Mouse (Mus musculus) layer of hippocampus, postnatal 36 days (tissue): ENCODE results near the gene Gm21988. TPM values are rescaled to one million over a fixed set of nuclear protein-coding genes. Genes with fewer than 3 reads are reported as not detected.

Experiments used
- DNase-seq, 2 experiments: peaks; one replicate each; pipeline ENCODE4 v3.0.0; 2022
- total RNA-seq, 2 experiments: library from RNA; stranded (reverse); gene quantifications; 2 replicates each; pipeline ENCODE4 v1.2.3; 2021

Gene Gm21988
- total RNA-seq = 1 to 10 TPM; 3.9 to 5.1 TPM

DNA sequence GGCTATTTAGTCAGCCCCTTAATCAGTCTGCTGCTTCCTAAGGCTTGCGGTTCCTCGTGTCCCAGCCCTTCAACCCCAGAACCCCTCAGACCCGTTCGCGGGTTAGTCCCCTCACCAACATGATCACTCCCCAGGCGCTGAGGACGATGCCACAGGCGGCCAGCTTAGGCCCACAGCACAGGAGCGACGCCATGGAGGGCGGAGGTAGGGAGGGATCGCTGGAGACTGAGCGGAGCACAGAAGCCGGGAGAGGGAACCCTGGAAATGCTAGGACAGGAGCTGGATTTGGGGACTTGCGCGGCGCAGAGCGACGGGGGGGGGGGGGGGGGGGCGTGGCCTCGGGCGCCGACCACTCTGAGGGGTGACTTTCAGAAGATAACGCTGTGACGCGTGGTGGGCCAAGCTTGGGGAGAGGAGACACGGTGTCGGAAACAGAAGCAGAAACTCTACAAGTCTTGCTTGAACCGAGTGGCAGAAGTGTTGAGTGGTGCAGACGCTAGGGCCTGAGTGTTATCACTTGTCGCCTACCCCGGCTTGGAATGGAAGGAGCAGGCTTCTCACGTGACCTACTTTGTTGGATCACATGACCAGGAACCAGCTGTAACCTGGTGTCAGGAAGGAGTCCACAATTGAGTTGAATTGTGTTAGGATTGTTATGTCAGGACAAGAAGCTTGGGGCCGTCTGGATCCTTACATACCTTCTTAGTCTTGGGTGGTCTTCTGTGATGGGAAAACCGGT, at the start of gene Gm21988, which contains the start of gene Rnasek:
Gene Gm21988, minus strand, starts transcription at position 290 of the 739 bp plus-strand sequence.
Gene Rnasek, minus strand, starts transcription at position 302 of the 739 bp plus-strand sequence.
- peak; percentile 83 for DNase-seq

DNA sequence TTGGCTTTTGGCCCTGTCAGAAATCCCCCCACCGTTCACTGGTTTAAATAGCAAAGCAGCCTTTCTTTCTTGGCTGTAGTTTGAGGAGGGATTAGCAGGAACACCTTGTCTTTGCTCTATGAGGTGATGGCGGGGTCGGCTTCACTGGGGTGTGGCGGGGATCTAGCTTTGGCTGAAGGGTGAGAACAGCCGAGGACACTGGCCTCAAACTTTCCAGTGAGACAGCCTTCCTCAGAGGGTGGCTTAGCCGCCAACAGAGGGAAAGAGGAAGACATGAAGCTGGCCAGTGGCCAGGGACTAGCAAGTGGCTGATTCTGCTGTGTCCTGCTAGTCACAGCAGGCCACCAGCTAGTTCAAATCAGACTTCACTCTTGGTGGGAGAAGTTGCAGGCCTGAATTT, 49.6 kb upstream of the Gm21988 start:
- peak; percentile 5 to 8 for DNase-seq

DNA sequence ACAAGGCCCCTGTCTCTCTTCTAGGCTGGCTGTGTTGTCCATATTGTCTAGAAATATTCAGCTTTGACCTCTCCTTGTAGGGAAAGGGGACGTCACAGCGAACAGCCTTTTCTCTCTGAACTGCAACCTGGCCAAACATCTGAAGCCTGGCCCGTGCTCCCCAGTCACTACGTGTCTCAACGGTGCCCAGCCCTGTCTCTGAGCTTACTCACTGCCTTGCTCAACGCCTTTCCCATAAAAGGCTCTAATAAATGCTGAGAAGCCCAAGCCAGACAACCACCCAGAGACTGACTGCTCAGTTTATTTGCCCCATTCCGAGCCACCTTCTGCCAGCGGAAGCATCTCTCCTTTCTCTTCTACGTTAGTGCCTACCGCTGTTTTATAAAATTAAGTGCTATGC, 48.5 kb upstream of the Gm21988 start:
- no peak for DNase-seq

DNA sequence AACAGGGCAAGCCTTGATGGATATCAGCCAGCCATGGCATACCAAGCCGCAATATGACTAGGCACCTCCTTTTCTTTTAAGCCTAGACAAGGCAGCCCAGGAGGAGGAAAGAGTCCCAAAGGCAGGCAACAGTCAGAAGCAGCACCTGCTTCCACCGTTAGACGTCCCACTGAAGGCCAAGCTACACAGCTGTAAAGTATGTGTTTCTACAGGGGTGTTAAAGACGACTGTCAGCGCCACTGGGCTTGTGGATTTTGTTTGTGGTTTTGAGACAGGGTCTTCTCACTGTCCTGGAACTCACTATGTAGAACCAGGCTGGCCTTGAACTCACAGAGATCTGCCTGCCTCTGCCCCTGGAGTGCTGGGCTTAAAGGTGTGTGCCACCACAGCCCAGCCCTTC, 46.1 kb upstream of the Gm21988 start:
- DNase-seq = no peak

DNA sequence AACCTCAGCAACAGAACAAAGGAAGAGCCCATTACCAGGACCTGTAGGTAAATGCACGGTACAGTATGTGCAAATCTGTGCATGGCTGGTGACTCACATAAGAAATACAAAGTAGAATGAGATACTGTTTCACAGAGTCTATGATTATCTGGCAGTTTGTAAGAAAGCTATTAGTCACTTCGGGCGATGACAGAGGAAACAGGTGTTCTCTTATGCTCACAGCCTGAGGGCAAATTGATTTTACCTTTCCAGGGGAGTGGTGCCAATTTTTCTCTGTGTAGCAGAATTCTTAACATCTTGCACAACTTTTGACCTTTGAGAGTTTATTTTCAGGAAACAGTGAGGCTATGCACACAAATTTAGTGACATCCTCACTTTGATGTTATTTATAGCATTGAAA, 45.1 kb upstream of the Gm21988 start:
- no peak for DNase-seq

DNA sequence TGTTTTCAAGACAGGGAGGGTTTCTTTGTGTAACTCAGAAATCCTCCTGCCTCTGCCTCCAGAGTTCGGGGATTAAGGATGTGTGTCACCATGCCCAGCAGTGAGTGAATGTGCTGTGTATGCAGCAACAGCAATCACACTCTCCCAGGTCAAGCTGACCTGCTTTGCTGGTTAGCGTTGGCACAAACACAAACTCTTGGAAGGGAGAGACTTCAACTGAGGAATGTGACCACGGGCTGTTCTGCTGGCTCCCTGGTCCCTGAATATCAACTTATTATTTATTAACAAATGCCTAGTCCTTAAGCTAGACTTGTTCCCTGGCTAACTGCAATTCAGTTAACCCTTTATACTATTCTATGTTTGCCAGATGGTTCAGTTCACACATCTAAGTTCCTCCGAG, 44.0 kb upstream of the Gm21988 start:
- DNase-seq = no peak

DNA sequence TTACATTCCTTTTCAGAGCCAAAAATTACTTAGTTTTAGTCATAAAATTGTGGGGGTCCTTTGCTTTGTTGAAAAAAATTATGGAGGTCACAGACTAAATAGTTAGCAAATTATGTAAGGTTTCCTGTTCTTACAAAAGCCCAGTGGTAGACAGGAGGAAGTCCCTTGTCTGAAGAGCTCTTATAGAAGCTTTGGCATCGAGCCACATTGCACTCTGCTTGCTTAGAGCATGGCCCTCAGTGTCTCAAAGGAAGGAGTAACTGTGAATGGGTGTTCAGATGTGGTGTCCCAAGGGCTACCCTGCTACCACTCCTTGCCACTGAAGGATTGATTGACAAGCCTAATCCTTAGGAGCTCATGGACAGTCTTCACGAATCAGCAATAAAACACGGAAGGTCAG, 40.8 kb upstream of the Gm21988 start:
- DNase-seq = no peak

DNA sequence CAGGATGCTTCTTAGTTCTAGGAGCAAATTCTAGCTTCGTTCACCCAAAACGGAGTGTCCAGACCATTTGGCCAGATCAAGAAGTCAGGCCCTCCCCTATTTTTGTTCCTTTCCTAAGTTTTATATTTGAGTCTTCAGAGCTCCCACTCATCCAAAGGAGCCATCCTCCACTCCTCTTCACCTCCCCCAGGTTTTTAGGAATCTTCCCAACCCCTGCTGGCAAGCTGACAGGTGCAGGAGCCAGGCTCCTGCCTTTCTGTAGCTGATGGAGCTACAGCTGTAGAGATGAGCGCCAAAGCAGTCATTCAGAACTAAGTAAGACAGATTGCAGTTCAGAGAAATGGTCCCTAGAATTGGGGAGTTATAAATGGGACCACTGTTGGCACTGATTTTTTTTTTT, 39.3 kb upstream of the Gm21988 start:
- no peak for DNase-seq

DNA sequence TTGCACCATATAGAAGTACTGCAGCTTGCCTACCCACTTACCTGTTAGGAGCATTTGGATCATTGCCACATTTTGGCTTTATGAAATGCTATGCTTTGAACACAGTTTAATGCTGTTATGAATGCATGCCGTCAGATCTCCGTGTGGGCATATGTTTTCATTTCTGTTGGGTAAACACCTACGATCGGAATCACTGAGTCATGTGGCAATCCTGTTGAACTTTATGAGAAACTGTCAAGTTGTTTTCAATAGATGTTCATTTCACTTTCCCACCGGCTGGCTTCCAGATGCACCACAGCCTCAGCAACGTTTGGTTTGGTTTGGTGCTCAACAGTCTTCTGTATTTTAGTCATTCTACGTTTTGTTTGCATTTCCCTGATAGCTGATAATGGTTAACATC, 32.0 kb upstream of the Gm21988 start:
- no peak for DNase-seq

DNA sequence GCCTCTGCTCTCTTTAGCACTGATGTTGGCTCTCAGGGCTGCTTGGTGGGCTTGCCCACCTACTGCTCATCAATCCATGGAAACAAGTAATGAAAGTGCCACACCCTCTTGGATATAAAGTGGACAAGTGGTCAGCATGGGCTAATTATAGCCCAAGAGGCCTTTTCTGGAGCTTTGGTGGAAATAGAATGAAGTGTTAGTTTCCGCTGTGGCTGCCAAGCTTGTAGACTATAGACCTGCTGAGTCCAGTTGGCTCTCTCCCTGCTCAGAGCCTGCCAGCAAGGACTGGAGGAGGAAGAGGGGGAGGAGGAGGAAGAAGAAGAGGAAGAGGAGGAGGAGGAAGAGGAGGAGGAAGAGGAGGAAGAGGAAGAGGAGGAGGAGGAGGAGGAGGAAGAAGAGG, 26.8 kb upstream of the Gm21988 start:
- DNase-seq = no peak

DNA sequence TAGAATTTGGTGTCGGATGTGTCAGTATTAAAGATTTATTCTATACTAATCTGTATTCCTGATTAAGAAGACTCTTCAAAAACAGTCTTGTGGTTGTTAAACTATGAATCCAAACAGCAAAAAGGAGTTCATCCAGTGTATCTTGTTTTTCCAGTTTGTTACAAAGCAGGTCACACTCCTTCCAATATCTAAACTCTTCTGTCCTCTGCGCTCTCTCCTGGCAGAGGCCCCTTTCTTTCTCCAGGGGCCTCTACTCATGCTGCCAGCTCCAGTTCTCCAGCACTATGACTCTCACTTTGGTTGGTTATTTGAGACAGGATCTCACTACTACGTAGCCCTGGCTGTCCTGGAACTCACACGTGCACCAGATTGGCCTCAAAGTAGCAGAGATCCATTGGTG, 26.2 kb upstream of the Gm21988 start:
- DNase-seq = no peak

DNA sequence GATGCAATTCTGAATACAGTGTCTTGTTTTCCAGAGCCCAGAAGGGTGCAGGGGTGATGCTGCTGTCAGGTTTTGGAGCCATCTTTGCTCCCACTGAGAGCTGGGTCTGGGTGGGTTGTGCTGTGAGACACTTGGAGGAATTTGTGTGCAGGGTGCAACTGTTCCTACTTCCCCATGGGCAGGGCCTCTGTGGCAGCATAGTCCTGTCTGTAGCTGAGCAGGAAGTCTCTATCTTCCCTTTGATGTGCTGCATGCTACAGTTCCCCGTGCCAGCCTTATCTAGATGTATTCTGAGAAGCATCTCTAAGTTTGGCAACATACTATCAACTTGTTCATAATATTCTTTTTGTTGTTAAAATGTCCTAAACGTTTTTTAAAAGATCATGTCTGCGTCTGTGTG, 25.6 kb upstream of the Gm21988 start:
- no peak for DNase-seq

DNA sequence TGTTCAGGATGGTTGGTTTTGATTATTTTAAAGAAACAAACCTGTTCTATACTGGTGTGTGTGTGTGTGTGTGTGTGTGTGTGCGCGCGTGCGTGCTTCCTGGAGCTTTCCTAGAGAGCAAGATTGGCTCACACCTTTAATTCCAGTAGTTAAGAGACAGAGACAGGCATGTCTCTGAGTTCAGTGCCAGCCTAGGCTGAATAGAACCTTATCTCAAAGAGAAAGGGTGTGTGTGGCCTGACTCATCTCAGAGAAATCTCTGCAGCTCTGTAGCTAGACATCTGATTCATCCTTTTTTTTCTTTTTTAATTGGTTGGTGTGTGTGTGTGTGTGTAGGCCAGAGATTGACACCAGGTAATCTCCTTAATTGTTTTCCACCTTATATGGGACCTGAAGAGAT, 19.4 kb upstream of the Gm21988 start:
- DNase-seq = no peak

DNA sequence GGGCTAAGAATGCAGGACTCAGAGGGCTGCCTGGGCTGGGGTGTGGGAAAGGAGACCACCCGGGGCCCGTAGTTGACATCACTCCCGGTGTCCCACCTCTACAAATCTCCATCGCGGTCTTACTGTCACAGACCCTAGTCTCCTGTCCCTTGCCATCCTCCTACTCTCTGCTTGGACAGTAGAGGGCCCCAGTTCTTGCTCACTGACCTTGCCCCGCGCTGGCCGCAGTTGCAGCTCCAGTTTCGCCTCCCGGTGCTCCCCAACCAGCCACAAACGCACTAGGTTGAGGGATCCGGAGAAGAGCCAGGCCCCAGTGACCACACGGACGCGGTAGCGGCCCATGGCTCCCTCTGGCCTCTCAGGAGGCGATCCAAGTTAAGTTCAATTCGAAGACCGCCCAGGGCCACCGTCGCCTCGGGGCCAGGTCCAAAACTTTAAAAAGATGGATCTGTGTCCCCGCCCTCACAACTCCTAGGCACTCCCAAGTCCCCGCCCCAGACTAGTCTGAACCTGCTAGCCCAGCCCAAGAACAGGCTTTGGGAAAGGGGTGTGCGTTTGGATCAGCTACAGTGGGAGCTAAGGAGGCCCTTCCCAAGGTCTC, 15.4 kb upstream of the Gm21988 start, which contains the start of gene Alox12:
Gene Alox12, minus strand, starts transcription at position 423 of the 601 bp plus-strand sequence.
- no peak for DNase-seq

DNA sequence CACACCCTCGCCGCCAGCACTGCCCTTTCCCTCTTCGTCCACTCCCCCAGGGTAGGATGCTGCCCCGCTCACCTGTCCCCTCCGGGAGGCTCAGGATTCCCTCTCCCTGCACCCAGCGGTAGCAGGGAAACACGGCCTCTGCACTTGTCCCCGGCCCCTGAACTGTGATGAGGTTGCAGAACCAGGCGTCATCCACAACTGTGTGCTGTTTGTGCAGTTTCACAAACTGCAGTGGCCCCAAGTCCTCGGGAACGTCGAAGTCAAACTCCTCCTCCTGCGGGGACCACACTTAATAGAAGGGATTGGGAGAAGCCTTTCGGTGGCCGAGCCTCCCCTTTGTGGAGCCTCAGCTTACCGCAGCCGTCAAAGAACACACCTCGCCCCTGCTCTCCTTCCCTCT, 14.7 kb upstream of the Gm21988 start:
- DNase-seq = no peak

DNA sequence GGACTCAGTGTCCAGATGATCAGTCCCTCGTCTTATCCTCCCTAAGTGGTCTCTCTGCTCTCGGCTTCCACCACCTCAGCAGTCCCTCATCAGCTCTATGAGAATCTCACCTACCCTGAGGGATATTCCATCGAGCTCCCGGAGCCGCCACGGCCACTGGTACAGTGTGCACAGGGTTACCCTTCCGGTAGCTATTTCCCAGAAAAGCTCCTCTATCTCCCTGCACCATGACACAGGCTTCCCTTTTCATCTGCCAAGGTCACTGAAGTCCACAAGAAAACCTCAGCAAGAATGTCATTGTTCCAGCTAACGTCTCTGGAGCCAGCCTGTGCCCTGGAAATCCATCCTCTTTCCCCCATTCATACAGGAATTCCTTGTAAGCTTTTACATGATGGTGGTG, 12.2 kb upstream of the Gm21988 start:
- no peak for DNase-seq

DNA sequence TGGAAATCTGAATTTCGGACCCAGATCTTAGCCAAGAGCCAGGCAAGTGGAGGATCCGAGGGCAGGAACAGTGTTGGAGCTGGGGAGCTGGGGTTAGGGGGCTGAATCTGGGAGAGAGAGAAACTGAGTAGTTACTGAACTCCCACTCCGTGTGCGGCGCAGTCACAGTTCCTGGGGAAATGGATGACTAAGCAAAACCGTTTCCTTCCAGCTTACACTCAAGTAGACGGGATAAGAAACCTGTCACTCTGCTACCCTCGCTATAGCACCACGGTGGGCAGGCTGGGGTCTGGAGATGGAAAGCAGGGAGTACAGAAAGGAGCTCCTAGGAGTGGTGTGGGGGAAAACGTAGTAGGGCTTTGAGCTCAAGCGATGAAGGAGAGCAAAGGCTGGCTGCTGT, 10.5 kb upstream of the Gm21988 start:
- no peak for DNase-seq

DNA sequence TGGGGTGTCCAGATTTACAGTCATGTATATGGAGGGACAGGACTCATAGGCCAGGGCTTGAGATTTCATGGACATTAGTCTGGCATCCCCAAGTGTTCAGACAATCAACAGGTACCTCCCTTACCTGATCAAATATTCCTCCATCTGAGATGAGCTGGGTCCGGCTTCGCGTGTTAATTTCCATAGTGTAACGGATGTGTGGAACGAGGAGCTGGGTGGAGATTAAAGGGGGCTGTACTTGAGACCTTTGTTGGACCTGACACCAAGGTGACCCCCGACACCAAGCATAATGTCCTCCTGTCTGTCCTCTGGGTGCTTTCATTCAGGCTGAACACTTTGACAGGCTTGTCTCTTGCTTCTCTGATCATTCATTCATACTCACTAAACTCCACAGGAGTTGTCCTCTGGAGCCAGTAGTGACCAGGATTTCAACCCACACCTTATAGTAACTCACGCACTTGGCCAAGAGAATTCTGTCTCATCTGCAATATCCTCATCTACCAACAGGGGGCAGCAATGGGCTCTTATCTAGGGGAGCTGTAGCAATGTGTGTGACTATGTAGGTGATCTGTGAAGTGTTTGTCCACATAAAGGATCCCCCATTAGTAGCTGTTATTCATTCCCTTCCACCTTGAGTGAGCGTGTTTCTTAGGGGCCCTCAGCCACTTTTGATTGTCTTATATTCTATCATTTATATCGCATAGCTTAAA, 7.7 kb upstream of the Gm21988 start:
- DNase-seq = peak in 1 of 2 experiments; percentile 57

DNA sequence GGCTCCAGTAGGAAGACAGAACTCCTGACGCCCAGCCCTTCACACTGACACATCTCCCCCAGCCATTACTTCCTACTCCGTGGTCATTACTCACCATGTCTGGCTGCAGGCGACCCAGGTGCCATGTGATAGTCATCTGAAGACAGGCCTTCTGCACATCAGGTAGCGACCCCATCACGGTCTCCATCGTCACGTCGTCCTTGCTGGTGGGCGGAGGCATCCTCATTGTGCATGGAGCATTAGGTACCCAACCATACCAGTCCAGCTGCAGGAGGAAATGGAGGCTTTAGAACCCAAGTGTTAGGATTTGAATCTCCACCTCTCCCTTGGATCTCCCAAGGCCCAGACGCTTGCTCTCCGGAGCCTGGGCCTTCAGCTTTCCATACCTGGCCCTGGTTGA, 3.0 kb upstream of the Gm21988 start:
- DNase-seq = no peak

DNA sequence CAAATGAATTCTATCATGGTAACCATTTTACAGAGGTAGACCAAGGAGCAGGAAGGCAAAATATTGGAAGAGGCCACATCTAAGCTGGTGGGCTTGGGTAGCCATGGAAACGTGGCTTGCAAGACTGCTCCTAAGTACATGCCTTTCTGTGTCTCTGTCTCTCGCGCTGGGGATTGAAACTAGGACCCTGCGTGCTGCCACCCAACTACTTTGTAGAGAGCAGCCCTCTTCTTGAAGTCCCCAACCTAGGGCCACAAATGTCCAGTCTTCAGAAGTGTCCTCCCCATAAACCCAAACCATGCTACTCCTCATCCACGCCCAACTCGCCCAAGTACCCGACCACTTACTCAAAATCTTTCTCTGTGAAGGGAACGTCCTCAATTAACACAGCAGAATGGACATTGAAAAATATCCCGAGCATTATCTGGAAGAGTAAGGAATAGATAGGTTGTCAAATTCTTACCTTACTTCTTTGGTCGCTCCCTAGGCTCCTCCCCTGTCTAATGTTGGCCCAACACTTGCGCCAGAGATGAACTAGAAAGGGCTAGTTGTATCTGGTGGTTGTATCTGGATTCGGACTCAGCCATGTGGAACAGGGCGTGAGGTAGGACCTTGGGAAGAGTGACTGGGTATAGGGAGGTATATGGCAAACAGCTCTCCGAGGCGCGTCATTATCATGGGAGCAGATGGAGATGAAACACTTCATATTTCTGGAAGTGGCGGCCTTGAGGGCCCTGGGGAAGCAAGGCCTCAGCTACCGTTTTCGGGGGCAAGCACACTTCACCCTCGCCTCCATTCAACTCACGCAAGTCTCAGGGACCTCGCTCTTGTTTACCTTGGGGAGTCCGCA, 814 bp downstream of the Gm21988 start:
- no peak for DNase-seq

DNA sequence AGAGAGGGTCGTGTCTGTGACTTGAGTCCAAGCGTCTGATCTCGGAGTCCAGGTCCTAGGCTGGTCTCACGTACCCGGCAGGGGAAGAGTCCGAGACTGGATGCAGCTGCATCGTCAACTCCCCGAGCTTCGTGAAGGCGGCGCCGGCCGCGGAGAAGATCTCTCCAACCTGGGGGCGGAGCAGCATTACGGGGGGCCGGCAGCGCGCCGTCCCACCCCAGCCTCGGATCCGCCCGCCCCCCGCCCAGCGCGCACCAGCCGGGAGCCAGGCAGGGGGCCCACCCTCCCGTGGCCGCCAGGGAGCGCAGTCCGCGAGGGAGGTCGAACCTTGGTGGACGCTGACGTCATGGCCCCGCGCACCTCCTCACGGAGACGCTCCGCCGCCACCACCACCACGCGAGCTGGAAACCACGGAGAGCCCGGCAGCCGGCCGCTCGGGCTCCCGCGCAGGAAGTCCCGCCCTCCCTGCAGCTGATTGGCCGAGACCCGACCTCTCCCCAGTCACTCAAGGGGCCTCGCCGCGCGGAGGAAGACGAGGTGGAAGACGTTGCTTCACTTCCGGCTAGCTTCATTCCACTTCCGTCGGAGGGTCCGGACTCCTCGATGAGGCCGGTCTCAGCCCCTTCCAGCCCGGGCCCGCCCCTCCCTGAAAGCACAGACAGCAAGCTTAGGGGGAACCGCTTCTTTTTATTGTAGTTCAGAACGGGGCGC, 2.0 kb downstream of the Gm21988 start, which contains the start of gene 0610010K14Rik:
Gene 0610010K14Rik, minus strand, starts transcription at position 458 of the 711 bp plus-strand sequence.
- peak; percentile 98 for DNase-seq

DNA sequence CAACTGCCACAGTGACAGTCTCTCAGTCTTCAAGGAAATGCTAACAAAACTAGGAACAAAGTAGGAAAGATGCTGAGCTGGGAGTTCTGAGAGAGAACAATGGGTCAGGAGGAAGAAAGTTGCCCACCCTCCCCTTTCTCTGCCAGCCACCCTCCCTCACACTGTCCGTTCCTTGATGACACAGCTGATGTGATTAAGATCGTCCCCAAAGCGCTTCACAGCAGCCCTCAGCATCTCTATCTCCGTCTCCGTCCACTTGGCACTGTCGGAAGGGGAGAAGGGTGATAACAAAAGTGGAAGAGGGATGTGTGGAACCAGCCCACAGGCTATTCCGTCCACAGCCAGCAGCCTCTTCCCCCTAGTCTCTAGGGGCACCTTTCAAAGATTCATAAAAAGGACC, 2.9 kb downstream of the Gm21988 start:
- no peak for DNase-seq
